Mouse (Mus musculus): ENCODE results near the gene Adam12. TPM values are rescaled to one million over a fixed set of nuclear protein-coding genes. Genes with fewer than 3 reads are reported as not detected.

Gene Adam12
- polyA plus RNA-seq, 1 experiment = 0.25 TPM

DNA sequence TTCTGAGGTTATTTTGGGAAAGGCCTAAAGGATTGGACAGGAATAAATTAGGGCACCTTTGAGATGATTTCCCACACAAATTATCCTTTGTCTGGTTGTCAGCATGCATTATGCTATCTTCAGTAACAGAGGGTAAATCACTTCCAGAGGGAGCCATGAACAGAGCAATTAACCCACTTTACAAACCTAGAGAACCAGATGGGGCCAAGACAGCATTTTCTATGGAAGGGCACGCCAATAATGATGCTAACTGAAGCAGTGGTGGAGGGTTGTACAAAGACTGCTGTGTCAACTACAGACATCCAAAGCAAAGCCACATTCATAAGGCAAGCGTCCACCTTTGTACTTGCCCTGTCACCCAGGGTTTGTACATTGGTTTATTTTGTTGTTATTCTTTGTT lies 99.6 kb downstream of the Adam12 start:
- WGBS = 71% methylated on average over 2 of the region's 2 CpGs
- Histone ChIP-seq H3K36me3 (ENCODE audit: control insufficient read depth, insufficient read depth, low read length) (no peaks in the 10 kb centered on the region), H3K4me3 (ENCODE audit: low read depth, low read length) (no peak overlapping the region), H3K27me3 (ENCODE audit: control insufficient read depth, insufficient read depth, low read length) (no peaks in the 10 kb centered on the region), H3K4me1 (ENCODE audit: control insufficient read depth, insufficient read depth, insufficient read length, low read length) (no peaks in the 10 kb centered on the region), H3K27ac (ENCODE audit: insufficient read depth, low read depth, low read length) (no peak overlapping the region)
- TF ChIP-seq CTCF (IDR thresholded peaks at IDR 0.05; ENCODE audit: extremely low read depth, insufficient read length, insufficient replicate concordance, low read depth, low read length) = no peak
- no peak for TF ChIP-seq POLR2A (IDR thresholded peaks at IDR 0.05; ENCODE audit: low read depth, low read length)

DNA sequence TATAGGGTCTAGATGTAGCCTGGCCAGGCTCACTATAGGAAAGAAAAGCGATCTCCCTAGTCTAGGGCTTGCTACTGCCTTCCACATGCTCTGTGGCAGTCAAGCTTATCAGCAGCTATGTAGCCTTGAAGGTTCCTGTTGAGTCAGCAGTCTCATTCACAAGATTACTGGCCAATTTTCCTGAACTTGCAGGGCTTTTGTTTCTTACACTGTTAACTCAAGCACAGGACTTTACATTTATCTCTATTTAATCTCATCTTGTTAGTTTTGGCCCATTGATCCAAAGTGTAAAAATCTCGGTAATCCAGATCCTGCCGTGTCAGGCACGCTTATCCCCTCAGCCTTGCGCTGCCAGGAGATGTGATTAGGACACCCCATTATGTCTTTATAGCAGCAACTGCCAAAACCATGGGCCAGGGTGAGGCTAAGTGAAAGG lies 103.8 kb downstream of the Adam12 start:
- no peaks in the 10 kb centered on the region for H3K27me3 ChIP-seq (ENCODE audit: control insufficient read depth, insufficient read depth, low read length)
- TF ChIP-seq POLR2A (IDR thresholded peaks at IDR 0.05; ENCODE audit: low read depth, low read length) (no peak), CTCF (IDR thresholded peaks at IDR 0.05; ENCODE audit: extremely low read depth, insufficient read length, insufficient replicate concordance, low read depth, low read length) (no peak)
- H3K4me3 ChIP-seq (ENCODE audit: low read depth, low read length) = no peak overlapping the region
- H3K36me3 ChIP-seq (ENCODE audit: control insufficient read depth, insufficient read depth, low read length) = no peaks in the 10 kb centered on the region
- WGBS = 59% methylated on average over 5 of the region's 5 CpGs
- H3K27ac ChIP-seq (ENCODE audit: insufficient read depth, low read depth, low read length) = no peak overlapping the region
- H3K4me1 ChIP-seq (ENCODE audit: control insufficient read depth, insufficient read depth, insufficient read length, low read length) = no peaks in the 10 kb centered on the region

DNA sequence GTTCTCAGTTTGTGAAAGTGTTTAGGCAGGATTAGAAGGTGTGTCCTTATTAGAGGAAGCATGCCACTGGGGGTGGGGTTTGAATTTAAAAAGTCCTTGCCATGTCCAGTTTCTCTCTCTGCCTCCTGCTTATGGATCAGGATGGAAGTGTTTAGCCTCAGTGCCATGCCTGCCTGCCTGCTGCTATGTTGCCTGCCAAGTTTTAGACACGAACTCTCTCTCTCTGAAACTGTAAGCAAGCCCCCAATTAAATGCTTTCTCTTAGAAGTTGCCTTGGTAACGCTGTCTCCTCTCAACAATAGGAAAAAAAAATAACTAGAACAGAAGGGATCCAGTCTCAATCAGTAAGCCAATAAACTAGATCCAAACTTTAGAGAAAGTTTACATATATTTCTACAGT lies 110.5 kb downstream of the Adam12 start:
- no peaks in the 10 kb centered on the region for H3K27me3 ChIP-seq (ENCODE audit: control insufficient read depth, insufficient read depth, low read length)

DNA sequence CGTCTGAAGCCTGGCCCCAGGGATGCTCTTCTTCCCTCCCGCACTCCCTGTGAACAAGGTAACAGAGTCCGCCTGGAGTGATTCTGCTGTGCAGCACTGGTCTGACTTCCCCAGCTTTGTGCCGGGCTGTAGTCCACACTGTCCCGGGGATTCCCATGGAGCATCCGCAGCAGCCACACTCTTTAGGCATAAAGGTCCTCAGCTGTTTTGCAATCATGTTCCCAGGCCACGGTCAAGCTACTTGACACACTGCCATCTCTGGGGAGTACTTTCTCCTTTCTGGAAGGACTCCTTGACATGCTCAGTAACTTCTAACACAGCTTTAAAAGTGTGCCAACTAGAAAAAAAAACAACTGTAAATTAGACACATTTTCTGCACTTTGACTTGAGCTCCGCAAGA lies 116.5 kb downstream of the Adam12 start:
- H3K27me3 ChIP-seq (ENCODE audit: control insufficient read depth, insufficient read depth, low read length) = no peaks in the 10 kb centered on the region
- 81% methylated on average over 8 of the region's 8 CpGs for WGBS
- no peak overlapping the region for H3K4me3 ChIP-seq (ENCODE audit: low read depth, low read length)
- no peaks in the 10 kb centered on the region for H3K4me1 ChIP-seq (ENCODE audit: control insufficient read depth, insufficient read depth, insufficient read length, low read length)
- H3K36me3 ChIP-seq (ENCODE audit: control insufficient read depth, insufficient read depth, low read length) = no peaks in the 10 kb centered on the region
- H3K27ac ChIP-seq (ENCODE audit: insufficient read depth, low read depth, low read length) = no peak overlapping the region
- no peak for TF ChIP-seq POLR2A (IDR thresholded peaks at IDR 0.05; ENCODE audit: low read depth, low read length)
- TF ChIP-seq CTCF (IDR thresholded peaks at IDR 0.05; ENCODE audit: extremely low read depth, insufficient read length, insufficient replicate concordance, low read depth, low read length) = no peak

More for the DNA sequence above, 110.5 kb downstream of the Adam12 start:
- H3K4me1 ChIP-seq (ENCODE audit: control insufficient read depth, insufficient read depth, insufficient read length, low read length) = no peaks in the 10 kb centered on the region
- no peak overlapping the region for H3K4me3 ChIP-seq (ENCODE audit: low read depth, low read length)
- TF ChIP-seq CTCF (IDR thresholded peaks at IDR 0.05; ENCODE audit: extremely low read depth, insufficient read length, insufficient replicate concordance, low read depth, low read length) = no peak
- TF ChIP-seq POLR2A (IDR thresholded peaks at IDR 0.05; ENCODE audit: low read depth, low read length) = no peak
- 64% methylated on average over 2 of the region's 2 CpGs for WGBS
- H3K27ac ChIP-seq (ENCODE audit: insufficient read depth, low read depth, low read length) = no peak overlapping the region
- H3K36me3 ChIP-seq (ENCODE audit: control insufficient read depth, insufficient read depth, low read length) = no peaks in the 10 kb centered on the region

DNA sequence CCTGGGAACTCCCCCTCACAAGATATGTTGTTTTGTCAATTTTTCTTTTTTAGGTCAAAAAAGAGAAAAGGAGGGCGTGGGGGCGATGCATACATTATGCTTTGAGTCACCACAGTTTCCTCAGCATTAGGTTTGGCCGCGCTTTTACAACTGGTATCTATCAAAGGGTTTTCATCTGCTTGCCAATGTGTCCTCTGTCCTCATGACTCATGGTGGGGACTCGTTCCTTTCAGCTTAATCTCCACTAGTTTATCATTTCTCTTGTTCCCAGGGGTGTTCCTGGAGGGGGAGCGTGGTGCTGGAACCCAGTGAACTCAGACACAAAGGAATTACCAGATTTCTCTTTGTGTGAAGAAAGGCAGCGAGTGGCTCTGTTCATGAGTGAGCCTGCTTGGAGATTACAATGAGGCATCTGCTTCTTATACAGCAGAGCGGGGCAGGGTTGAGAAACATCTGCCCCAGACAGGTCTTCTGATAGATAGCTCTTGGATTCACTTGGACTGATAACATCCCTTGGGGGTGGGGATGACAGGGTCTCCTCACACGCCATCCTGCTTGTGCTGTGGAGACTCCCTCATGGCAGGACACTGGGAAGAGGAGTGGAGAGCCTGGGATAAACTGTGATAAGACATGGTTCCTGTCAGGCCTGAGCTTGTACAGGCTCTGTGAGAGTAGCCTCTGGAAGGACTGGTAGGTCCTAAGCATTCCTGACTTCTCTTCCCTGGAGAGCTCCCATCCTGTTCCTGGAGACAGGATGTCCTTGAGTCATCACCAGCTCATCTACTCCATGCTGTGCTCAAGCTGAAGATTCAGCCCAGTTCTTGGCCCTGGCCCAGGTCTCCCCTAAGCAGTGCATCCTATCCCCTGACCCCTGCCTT lies 117.4 kb downstream of the Adam12 start:
- no peak overlapping the region for H3K4me3 ChIP-seq (ENCODE audit: low read depth, low read length)
- 74% methylated on average over 9 of the region's 9 CpGs for WGBS
- no peaks in the 10 kb centered on the region for H3K36me3 ChIP-seq (ENCODE audit: control insufficient read depth, insufficient read depth, low read length)
- no peaks in the 10 kb centered on the region for H3K27me3 ChIP-seq (ENCODE audit: control insufficient read depth, insufficient read depth, low read length)
- TF ChIP-seq POLR2A (IDR thresholded peaks at IDR 0.05; ENCODE audit: low read depth, low read length) = no peak
- TF ChIP-seq CTCF (IDR thresholded peaks at IDR 0.05; ENCODE audit: extremely low read depth, insufficient read length, insufficient replicate concordance, low read depth, low read length) = no peak
- no peak overlapping the region for H3K27ac ChIP-seq (ENCODE audit: insufficient read depth, low read depth, low read length)
- no peaks in the 10 kb centered on the region for H3K4me1 ChIP-seq (ENCODE audit: control insufficient read depth, insufficient read depth, insufficient read length, low read length)

DNA sequence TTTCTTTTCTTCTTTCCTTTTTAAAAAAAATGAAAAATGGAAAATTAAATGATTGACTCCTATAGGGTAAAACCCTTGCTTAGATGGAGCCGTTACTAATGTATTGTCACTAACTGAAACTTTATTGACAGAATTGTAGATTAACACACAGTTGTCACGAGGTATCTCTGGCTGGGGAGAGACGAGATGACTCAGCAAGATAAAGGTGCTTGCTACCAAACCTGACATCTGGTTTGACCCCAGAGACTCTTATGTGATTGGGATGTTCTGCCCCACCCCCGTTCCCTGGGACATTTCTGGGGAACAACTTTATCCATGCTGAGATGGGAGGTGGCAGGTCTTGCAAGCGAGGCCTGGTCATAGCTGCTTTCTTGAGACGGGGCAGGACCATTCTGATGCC lies 118.1 kb downstream of the Adam12 start:
- no peak overlapping the region for H3K27ac ChIP-seq (ENCODE audit: insufficient read depth, low read depth, low read length)
- 54% methylated on average over 6 of the region's 6 CpGs for WGBS

DNA sequence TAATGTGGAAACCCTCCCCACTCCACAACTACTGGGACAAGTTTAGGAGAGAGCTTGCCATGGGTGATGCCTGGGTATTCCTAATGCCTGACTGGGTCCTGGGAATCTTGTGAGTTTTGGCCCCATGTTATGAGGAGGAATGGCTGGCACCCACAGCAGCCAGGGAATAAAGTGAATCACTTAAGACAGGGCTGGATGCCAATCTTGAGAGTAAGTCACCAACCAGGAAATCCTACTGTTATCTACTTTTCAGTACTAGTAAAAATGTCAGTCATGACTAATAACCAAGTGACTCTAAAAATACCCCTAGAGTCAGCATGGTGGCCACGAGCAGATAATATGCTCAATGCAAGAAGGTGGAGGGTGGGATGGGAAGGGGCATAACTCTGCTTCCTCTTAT lies 121.8 kb downstream of the Adam12 start:
- 38% methylated on average over 1 of the region's 1 CpGs for WGBS
- Histone ChIP-seq H3K27me3 (ENCODE audit: control insufficient read depth, insufficient read depth, low read length) (no peaks in the 10 kb centered on the region), H3K4me1 (ENCODE audit: control insufficient read depth, insufficient read depth, insufficient read length, low read length) (no peaks in the 10 kb centered on the region), H3K27ac (ENCODE audit: insufficient read depth, low read depth, low read length) (no peak overlapping the region), H3K36me3 (ENCODE audit: control insufficient read depth, insufficient read depth, low read length) (no peaks in the 10 kb centered on the region), H3K4me3 (ENCODE audit: low read depth, low read length) (no peak overlapping the region)
- TF ChIP-seq POLR2A (IDR thresholded peaks at IDR 0.05; ENCODE audit: low read depth, low read length) (no peak), CTCF (IDR thresholded peaks at IDR 0.05; ENCODE audit: extremely low read depth, insufficient read length, insufficient replicate concordance, low read depth, low read length) (no peak)

More for the DNA sequence above, 118.1 kb downstream of the Adam12 start:
- TF ChIP-seq POLR2A (IDR thresholded peaks at IDR 0.05; ENCODE audit: low read depth, low read length) = no peak
- no peaks in the 10 kb centered on the region for H3K4me1 ChIP-seq (ENCODE audit: control insufficient read depth, insufficient read depth, insufficient read length, low read length)
- no peaks in the 10 kb centered on the region for H3K36me3 ChIP-seq (ENCODE audit: control insufficient read depth, insufficient read depth, low read length)
- H3K27me3 ChIP-seq (ENCODE audit: control insufficient read depth, insufficient read depth, low read length) = no peaks in the 10 kb centered on the region
- no peak overlapping the region for H3K4me3 ChIP-seq (ENCODE audit: low read depth, low read length)
